Mouse (Mus musculus) C2C12 (cell line): ENCODE measurements at regions not wholly inside any gene's neighbourhood (a gene's known extent, or its start where the extent isn't known, plus 50 kb on each side); places are given as distances from the start of the nearest gene placed in this dataset.

ENCODE experiments used
- H3K27me3 ChIP-seq: one replicate; pipeline ENCODE4 v1.6.1; 2011; ENCODE audit not compliant: control insufficient read depth, insufficient read depth, insufficient read length
- H3K36me3 ChIP-seq: one replicate; pipeline ENCODE4 v1.6.1; 2011; ENCODE audit not compliant: control insufficient read depth, insufficient read depth
- H3K4me3 ChIP-seq: one replicate; pipeline ENCODE4 v1.5.1; 2011; ENCODE audit warnings: mild to moderate bottlenecking, control low read depth; ENCODE audit not compliant: poor library complexity, insufficient read depth, severe bottlenecking
- H3K79me2 ChIP-seq: one replicate; pipeline ENCODE4 v1.6.1; 2011; ENCODE audit not compliant: control insufficient read depth, insufficient read depth
- H3K79me3 ChIP-seq: one replicate; pipeline ENCODE4 v1.6.1; 2011; ENCODE audit warnings: low read depth, control low read depth
- H3ac ChIP-seq: one replicate; pipeline ENCODE3; 2011; ENCODE audit warnings: low read depth; ENCODE audit not compliant: control insufficient read depth, insufficient read length
- CEBPB ChIP-seq: IDR thresholded peaks from one replicate; pipeline ENCODE4 v1.6.1; 2011; ENCODE audit warnings: low read depth, mild to moderate bottlenecking, control low read depth, moderate library complexity
- CTCF ChIP-seq: IDR thresholded peaks from one replicate; pipeline ENCODE4 v1.5.1; 2011; ENCODE audit not compliant: control insufficient read depth, insufficient read depth, insufficient read length
- FOSL1 ChIP-seq: IDR thresholded peaks from one replicate; pipeline ENCODE4 v1.8.0; 2011; ENCODE audit warnings: mild to moderate bottlenecking, low read length; ENCODE audit not compliant: poor library complexity, insufficient read depth, severe bottlenecking
- MAX ChIP-seq: IDR thresholded peaks from one replicate; pipeline ENCODE4 v1.6.1; 2011; ENCODE audit warnings: mild to moderate bottlenecking, control low read depth
- MYOD1 ChIP-seq: IDR thresholded peaks from one replicate; pipeline ENCODE4 v1.6.1; 2011; ENCODE audit warnings: low read depth; ENCODE audit not compliant: control insufficient read depth, insufficient read length
- MYOG ChIP-seq: IDR thresholded peaks from one replicate; pipeline ENCODE4 v1.6.1; 2011; ENCODE audit not compliant: control insufficient read depth, insufficient read length; ENCODE audit errors: extremely low read depth
- USF1 ChIP-seq: IDR thresholded peaks from one replicate; pipeline ENCODE4 v1.6.1; 2011; ENCODE audit warnings: low read depth, mild to moderate bottlenecking, control low read depth, moderate library complexity

- TF ChIP-seq MYOD1 (no peak), MAX (no peak), CEBPB (no peak), CTCF (no peak), USF1 (no peak), FOSL1 (no peak), MYOG (no peak)
- no peaks in the 10 kb centered on the region for H3K79me3 ChIP-seq
- H3K4me3 ChIP-seq, result no peak overlapping the region
- H3K27me3 ChIP-seq, result no peaks in the 10 kb centered on the region
- no peaks in the 10 kb centered on the region for H3K36me3 ChIP-seq
- no peaks in the 10 kb centered on the region for H3K79me2 ChIP-seq
- H3ac ChIP-seq, result no peak overlapping the region
Observed at GRCm38 (mm10) chr1:124674420-124674819, 629.1 kb upstream of the Dpp10 start.

- H3ac ChIP-seq, result no peak overlapping the region
- H3K27me3 ChIP-seq, result no peaks in the 10 kb centered on the region
- TF ChIP-seq CTCF (no peak), MAX (no peak), CEBPB (no peak), MYOD1 (no peak), MYOG (no peak), USF1 (no peak), FOSL1 (no peak)
- H3K79me3 ChIP-seq, result no peaks in the 10 kb centered on the region
- no peaks in the 10 kb centered on the region for H3K79me2 ChIP-seq
- H3K36me3 ChIP-seq, result no peaks in the 10 kb centered on the region
- no peak overlapping the region for H3K4me3 ChIP-seq
Observed at GRCm38 (mm10) chr1:124652872-124653271, 607.5 kb upstream of the Dpp10 start.

GRCm38 (mm10) chr1:124652251-124652861 lies 607.0 kb upstream of the Dpp10 start:
- TF ChIP-seq CTCF, result no peak
- no peak for TF ChIP-seq FOSL1
- TF ChIP-seq MYOG, result no peak
- no peak for TF ChIP-seq CEBPB
- no peak for TF ChIP-seq MYOD1
- no peak for TF ChIP-seq MAX
- no peak for TF ChIP-seq USF1
- Histone ChIP-seq H3K79me3 (no peaks in the 10 kb centered on the region), H3K27me3 (no peaks in the 10 kb centered on the region), H3K79me2 (no peaks in the 10 kb centered on the region), H3K36me3 (no peaks in the 10 kb centered on the region), H3K4me3 (no peak overlapping the region), H3ac (no peak overlapping the region)

- no peak for TF ChIP-seq MAX
- no peak for TF ChIP-seq MYOD1
- TF ChIP-seq CTCF, result no peak
- no peak for TF ChIP-seq USF1
- TF ChIP-seq MYOG, result no peak
- TF ChIP-seq FOSL1, result no peak
- TF ChIP-seq CEBPB, result no peak
- no peak overlapping the region for H3K4me3 ChIP-seq
- H3K36me3 ChIP-seq, result no peaks in the 10 kb centered on the region
- no peaks in the 10 kb centered on the region for H3K27me3 ChIP-seq
- no peaks in the 10 kb centered on the region for H3K79me3 ChIP-seq
- H3ac ChIP-seq, result no peak overlapping the region
- no peaks in the 10 kb centered on the region for H3K79me2 ChIP-seq
Observed at GRCm38 (mm10) chr1:124635246-124635768, 589.9 kb upstream of the Dpp10 start.

- TF ChIP-seq CEBPB, result no peak
- no peak for TF ChIP-seq FOSL1
- TF ChIP-seq MYOG, result no peak
- TF ChIP-seq CTCF, result no peak
- no peak for TF ChIP-seq MYOD1
- TF ChIP-seq USF1, result no peak
- Histone ChIP-seq H3ac (no peak overlapping the region), H3K36me3 (no peaks in the 10 kb centered on the region), H3K27me3 (no peaks in the 10 kb centered on the region), H3K79me2 (no peaks in the 10 kb centered on the region), H3K79me3 (no peaks in the 10 kb centered on the region), H3K4me3 (no peak overlapping the region)
Observed at GRCm38 (mm10) chr1:124630084-124630483, 584.7 kb upstream of the Dpp10 start.

GRCm38 (mm10) chr1:124584620-124585019 lies 539.3 kb upstream of the Dpp10 start:
- Histone ChIP-seq H3K27me3 (no peaks in the 10 kb centered on the region), H3K4me3 (no peak overlapping the region), H3K79me3 (no peaks in the 10 kb centered on the region), H3K79me2 (no peaks in the 10 kb centered on the region), H3K36me3 (no peaks in the 10 kb centered on the region), H3ac (no peak overlapping the region)
- TF ChIP-seq MYOD1 (no peak), CEBPB (peak; percentile 8)
